ENCODE assay signal across 8 mouse cellular contexts in genomic region chr5:138990659-138991380, GRCm38 (mm10). TPM values are rescaled to one million over a fixed set of nuclear protein-coding genes. Genes with fewer than 3 reads are reported as not detected.
A peak's percentile ranks its signal among the peaks of the same experiment; 100 is the strongest.
DNase-seq lines count a peak whose midpoint lies in the region; ATAC-seq lines count a peak whose summit lies in the region.

No protein-coding gene starts in this region.

- no peak for DNase-seq in limb, embryonic 10.5 days (ENCODE audit: low spot score)
- DNase-seq in adrenal gland, postnatal 10 days = peak; percentile 81
- DNase-seq in gastrocnemius, postnatal 25 days = peak; percentile 76
- peak; percentile 88 for DNase-seq in lung, postnatal 10 days
- DNase-seq in frontal cortex, postnatal 14 days (ENCODE audit: low spot score in 2 of 2) = no peak
- DNase-seq in layer of hippocampus, postnatal 14 days (ENCODE audit: low spot score in 2 of 2) = no peak

- H3K4me1 ChIP-seq in limb, embryonic 12.5 days (replicated peaks) = peaks cover 50% of the 10 kb centered on the region
- peaks cover 46% of the 10 kb centered on the region for H3K4me1 ChIP-seq in limb, embryonic 10.5 days

- WGBS in limb, embryonic 12.5 days = 71% methylated on average over 7 of the region's 7 CpGs
- WGBS in limb, embryonic 10.5 days = 79% methylated on average over 7 of the region's 7 CpGs

- H3K4me2 ChIP-seq in limb, embryonic 12.5 days = peak overlapping the region; percentile 95; the same call in 1 of the 2 replicates

- no peak overlapping the region for H3K9ac ChIP-seq in limb, embryonic 12.5 days (replicated peaks)

- peaks cover 71% of the 10 kb centered on the region for H3K27me3 ChIP-seq in limb, embryonic 12.5 days
- peaks cover 85% of the 10 kb centered on the region for H3K27me3 ChIP-seq in limb, embryonic 10.5 days (ENCODE audit: low read depth, poor library complexity, severe bottlenecking)

- H3K36me3 ChIP-seq in limb, embryonic 12.5 days = no peaks in the 10 kb centered on the region
- H3K36me3 ChIP-seq in limb, embryonic 10.5 days = 0 out of 2 replicates have a peak, but pooled peaks cover 2% of the 10 kb centered on the region

- no peak overlapping the region for H3K4me3 ChIP-seq in limb, embryonic 12.5 days (replicated peaks)
- no peak overlapping the region for H3K4me3 ChIP-seq in limb, embryonic 10.5 days

- H3K27ac ChIP-seq in limb, embryonic 12.5 days = no peak overlapping the region
- H3K27ac ChIP-seq in limb, embryonic 10.5 days = no peak overlapping the region

- no peaks in the 10 kb centered on the region for H3K9me3 ChIP-seq in limb, embryonic 12.5 days
- H3K9me3 ChIP-seq in limb, embryonic 10.5 days (replicated peaks) = no peaks in the 10 kb centered on the region

- no peak for ATAC-seq in limb, embryonic 12.5 days (ENCODE audit: insufficient number of reproducible peaks, insufficient read depth, low FRiP score, low TSS enrichment, low read depth)
- ATAC-seq in granulocyte monocyte progenitor cell, adult 5-6 weeks (replicated peaks; ENCODE audit: poor library complexity, severe bottlenecking) = no peak

RNA-seq across cellular contexts. Expression of gene Pdgfa, which starts 6.3 kb away (rescaled TPM):
- 36.1 and 39.7 TPM in 2 replicates for polyA plus RNA-seq in limb, embryonic 12.5 days (2016; fragmentation: Nextera tagmentation; extraction: Ambion mirVana)
- polyA plus RNA-seq in limb, embryonic 10.5 days (2016; fragmentation: Nextera tagmentation; extraction: Ambion mirVana) = 26.8 and 28.8 TPM in 2 replicates
- 10 to 100 TPM; 22.0 to 23.3 TPM for total RNA-seq in adrenal gland, postnatal 10 days (2021)
- total RNA-seq in gastrocnemius, postnatal 25 days (2021) = 10 to 100 TPM; 22.2 to 22.3 TPM
- total RNA-seq in layer of hippocampus, postnatal 14 days (2021) = 10 to 100 TPM; 50.2 to 50.3 TPM
- total RNA-seq in granulocyte monocyte progenitor cell, adult 5-6 weeks (2014; fragmentation: Nextera tagmentation) = 0.34 TPM in 1 of 2 replicates, not detected in the other
- not detected in 2 replicates for total RNA-seq in granulocyte monocyte progenitor cell, adult 5-6 weeks (2017)

Comparison
In these comparisons a context has a peak if more than half of its experiments do, and no peak if none do; other contexts are left out.
1. DNase-seq: peak in adrenal gland, postnatal 10 days (single experiment), gastrocnemius, postnatal 25 days (single experiment) and lung, postnatal 10 days (single experiment); none in limb, embryonic 10.5 days (single experiment), frontal cortex, postnatal 14 days (0 of 2) and layer of hippocampus, postnatal 14 days (0 of 2).
2. RNA of gene Pdgfa, which starts 6.3 kb away (total RNA-seq): 50.2 to 50.3 TPM in layer of hippocampus, postnatal 14 days, 22.0 to 23.3 TPM in adrenal gland, postnatal 10 days and 22.2 to 22.3 TPM in gastrocnemius, postnatal 25 days; 0.34 TPM in granulocyte monocyte progenitor cell, adult 5-6 weeks; every median in the first group is over 10 times any median in the second.